Mouse (Mus musculus): Measurements from ENCODE around the gene Ptafr.
A peak's percentile ranks its signal among the peaks of the same experiment; 100 is the strongest.
"Not testable (repeated sequence)": the region's sequence is repeated elsewhere in the genome, so short reads cannot be mapped to it uniquely, and the experiment has no call there.

Gene Ptafr

DNA sequence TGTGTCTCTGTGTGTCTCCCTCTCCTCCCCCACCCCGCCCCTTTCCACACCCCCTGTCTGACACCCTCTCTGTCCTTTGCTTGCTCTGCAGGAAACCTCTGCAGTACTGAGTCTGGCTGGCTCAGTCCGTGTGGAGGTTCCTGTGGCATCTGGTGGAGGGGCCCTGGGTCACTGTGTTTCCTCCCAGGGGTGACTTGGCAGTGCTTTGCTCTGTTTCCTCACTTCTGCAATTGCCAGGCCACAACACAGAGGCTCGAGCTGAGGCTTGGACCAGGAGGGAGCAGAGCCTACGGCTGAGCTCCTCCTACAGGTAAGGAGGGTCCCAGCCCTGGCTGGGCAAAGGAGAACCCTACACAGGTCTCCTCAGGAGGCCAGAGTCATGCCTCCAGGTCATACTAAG lies at the start of gene Ptafr:
Gene Ptafr (plus strand): TSS at position 103 of the 400 bp plus-strand sequence.
- no peak for DNase-seq (ENCODE audit: low spot score)

DNA sequence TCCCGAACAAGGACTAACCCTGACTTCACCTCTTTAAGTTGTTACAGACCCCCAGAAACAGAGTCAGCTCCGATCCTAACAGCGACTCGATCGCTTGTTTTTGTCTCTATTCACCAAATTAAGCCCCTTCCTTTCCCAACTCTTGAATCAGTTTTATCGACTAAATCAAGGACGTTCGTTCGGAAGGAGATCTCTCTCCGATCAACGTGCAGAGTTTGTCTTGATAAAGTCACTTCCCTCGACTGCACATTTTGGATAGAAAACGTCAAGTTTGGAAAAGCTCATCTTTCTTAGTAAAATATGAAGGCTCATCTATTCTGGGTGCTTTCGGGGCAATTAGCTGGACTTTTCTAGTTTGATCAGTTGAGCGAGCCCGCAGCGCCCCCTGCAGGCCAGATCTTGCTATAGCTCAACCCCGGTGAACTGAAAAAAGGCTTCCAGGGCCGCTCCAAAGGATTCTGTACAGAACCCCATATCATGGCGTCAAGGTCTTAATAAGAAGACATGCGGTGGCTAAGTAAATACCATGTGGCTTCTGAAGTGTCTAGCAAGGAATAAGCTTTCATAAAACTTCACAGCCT lies 49.2 kb upstream of the Ptafr start:
- peak; percentile 91 for DNase-seq (ENCODE audit: low spot score)

DNA sequence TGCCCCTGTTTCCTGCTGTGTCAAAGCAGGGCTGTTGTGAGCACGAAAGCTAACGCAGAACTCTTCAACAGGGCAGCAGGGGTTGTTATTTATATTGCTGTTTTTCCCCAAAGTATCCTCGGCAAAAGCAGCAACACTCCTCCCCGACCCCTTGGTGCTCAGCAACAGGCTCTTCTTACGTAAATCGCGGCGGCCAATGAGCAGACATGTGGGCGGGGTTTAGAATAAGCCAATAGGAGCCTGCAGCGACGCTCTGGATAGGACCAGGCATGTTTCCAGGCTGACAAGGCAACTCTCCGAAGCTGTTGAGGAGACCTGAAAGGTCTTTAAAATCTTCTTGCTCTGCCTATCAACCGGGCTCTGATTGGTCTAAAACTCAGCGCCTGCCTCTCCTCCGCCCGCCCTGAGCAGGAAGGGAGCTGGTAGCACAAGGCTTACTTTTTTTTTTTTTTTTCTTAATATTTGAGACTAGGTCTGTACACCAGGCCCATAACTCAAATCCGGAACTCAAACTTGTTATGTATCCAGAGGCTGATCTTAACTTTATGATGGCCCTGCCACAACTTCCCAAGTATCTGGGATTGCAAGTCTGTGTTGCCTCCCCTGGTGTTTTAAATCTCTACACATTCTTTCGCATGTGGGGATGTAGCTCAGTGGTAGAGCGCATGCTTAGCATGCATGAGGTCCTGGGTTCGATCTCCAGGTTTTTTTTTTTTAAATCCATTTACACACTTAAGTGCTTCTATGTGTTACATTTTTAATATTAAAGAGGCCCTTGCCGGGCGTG lies 48.3 kb upstream of the Ptafr start:
- peak; percentile 86 for DNase-seq (ENCODE audit: low spot score)

DNA sequence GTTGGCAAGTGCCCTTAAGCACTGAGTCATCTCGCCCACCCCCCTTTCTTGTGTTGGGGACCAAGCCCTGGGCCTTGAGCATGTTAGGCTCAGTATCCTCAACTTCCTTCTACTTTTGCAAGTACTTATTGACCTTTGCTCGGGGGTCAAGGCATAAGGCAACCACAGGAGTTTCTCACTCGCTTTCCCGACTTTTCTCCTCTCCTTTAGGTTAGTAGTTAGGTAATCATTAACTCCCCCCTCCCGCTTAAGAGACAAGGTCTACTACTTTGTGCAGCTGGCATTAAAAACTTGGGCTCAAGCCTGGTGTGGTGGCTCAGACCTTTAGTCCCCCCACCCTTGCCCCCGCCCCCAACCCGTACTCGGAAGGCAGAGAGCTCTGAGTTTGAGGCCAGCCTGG lies 45.8 kb upstream of the Ptafr start:
- DNase-seq (ENCODE audit: low spot score) = no peak

DNA sequence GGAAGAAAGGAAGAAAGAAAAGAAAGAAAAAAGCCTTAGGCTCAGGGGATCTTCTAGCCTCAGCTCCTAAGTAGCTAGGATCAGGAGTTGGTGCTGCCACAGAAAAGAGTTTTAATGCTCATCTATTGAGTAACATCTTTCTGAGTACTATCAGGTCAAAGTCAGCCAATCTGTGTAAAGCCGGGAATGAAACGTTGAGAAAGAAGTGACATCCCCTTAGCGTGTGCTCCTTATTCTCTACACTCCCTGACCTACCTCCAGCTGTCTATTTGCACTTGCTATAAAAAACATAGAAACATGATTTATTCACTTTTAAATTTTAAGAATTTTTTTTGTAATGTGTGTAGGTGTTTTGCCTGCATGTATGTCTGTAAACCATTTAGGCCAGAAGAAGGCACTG lies 44.7 kb upstream of the Ptafr start:
- DNase-seq (ENCODE audit: low spot score) = no peak

DNA sequence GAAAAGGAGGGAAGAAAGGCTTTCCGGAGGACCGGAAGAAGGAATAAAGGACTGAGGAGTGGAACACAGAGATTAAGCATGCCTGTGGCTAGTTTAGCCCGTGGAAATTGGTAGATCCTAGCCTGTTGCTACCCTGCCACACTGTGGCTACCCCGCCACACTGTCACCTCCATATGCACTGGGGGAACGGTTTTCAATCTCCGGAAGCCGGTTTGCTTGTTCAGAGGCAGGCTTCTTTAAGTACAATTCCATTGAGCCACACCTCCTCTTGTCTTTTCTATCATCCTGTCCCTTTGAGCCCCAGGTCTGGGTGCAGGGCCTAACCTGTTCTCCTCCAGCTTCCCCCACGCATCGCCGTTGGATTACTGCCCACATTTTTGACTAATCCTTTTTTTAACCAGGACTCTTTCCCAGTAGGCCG lies 39.5 kb upstream of the Ptafr start:
- peak; percentile 82 for DNase-seq (ENCODE audit: low spot score)

DNA sequence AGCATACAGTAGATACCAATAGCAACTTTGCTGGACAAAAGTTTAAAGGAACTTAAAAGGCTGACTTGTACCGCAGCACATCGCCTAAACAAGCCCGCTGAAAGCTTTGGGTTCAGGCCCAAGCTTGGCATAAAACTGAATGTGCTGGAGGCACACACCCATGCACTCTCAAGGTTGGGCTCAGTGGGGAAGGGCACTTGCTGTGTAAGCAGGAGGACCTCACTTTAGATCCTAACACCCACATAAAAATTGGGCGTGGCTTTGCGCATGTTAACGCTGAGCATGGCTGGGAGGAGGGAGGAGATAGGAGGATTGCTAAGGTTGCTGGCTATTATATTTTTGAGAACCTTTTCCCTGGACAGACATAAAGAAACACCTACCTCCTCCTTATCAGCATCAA lies 39.1 kb upstream of the Ptafr start:
- no peak for DNase-seq (ENCODE audit: low spot score)

DNA sequence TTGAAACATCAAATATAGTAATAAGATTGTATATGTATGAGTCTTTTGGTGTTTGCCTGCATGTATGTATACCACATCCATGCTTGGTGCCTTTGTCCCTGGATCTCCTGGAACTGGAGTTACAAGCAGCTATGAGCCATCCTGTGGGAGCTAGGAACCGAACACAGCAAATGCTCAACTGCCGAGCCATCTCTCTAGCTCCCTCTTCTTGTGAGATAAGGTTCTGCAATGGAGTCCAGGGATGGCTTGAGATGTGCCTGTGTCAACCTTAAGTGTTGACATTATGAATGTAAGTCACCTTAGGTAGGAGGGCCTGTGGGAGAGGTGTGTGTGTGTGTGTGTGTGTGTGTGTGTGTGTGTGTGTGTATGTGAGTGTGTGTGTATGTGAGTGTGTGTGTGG lies 37.2 kb upstream of the Ptafr start:
- no peak for DNase-seq (ENCODE audit: low spot score)

DNA sequence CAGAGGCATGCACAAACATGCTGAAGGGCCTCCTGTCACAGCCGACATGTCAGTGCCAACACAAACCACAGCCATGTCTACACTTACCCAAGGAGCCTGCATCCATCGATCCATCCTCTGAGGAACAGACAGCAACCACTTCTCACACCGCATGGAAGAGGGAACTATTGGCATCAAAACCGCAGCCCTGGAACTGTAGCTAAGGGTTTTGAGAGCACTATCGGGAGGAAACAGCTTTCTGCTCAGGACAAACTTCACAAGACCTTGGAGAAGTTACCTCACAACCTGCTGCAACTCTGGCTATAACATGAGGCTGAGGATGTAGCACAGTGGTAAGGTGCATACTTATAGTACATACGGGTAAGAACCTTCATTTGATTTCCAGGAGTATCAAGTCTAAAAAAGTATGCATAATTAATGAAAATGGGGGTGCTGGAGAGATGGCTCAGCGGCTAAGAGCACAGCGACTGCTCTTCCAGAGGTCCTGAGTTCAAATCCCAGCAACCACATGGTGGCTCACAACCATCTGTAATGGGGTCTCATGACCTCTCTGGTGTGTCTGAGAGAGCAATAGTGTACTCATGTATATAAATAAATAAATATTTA lies 35.8 kb upstream of the Ptafr start:
- no peak for DNase-seq (ENCODE audit: low spot score)

DNA sequence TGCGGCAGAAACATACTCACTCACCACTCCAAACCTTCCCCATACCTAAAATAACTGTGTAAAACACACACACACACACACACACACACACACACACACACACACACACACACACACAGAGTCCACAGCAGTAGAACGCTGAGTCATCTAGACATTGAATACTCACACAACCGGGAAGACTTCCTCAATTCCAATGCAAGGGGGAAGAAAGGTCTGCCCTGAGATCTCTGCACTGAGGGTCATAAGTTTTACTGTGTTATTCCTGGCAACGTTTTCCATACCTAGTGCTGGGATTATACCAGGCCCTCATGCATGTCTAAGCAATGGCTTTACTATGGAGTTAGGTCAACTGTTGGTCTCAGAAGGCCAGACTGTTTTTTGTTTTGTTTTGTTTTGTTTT lies 34.5 kb upstream of the Ptafr start:
- DNase-seq (ENCODE audit: low spot score) = no peak

DNA sequence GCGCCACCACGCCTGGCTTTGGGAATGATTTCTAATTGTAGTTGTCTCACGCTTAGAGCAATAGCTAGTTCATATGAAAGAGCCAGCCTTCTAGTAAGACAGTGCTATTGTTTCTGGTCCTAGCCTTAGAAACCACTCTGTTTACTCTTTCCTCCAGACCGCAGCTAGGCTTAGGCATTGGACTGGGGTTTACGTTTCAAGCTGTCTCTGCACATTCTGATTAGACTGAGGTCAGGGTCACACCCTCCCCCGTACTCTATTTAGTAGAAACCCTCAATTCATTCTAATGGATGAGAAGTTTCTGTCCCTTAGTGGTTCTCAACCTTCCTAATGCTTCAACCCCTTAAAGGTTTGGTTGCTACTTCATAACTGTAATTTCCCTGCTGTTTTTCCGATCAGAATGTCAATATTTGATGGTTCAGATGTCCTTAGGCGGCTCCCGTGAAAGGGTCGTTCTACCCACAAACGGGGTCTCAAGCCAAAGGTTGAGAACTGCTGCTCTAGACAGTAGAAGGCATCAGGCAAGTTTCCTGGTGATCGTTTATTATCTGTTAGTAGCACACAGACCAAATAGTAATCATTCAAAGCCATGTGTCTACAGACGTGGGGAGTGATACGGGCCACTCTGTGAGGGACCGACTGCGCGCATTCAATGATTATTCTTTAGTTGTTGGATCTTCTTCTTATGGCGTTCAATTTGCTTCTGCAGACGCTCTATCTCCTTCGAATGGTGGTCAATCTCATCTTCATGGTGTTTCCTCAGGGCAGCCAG lies 33.6 kb upstream of the Ptafr start:
- no peak for DNase-seq (ENCODE audit: low spot score)

DNA sequence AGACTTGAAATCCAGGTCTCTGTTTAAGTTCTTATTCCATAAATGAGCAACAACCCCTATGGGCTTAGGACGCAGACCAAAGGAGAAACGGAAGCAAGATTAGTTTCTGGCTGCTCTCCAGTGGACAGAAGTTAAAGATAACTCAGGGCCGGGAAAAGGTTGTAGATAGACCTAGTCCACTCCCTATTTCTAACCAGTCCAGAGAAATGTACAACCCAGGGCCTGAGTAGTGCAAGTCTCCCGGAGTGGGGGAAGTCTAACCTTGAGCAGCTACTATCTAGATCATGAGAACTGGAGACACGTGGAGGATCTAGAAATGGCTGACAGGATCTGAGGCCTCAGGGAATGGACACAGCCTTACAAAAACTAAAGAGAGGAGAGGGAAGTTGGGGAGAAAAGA lies 31.4 kb upstream of the Ptafr start:
- no peak for DNase-seq (ENCODE audit: low spot score)

DNA sequence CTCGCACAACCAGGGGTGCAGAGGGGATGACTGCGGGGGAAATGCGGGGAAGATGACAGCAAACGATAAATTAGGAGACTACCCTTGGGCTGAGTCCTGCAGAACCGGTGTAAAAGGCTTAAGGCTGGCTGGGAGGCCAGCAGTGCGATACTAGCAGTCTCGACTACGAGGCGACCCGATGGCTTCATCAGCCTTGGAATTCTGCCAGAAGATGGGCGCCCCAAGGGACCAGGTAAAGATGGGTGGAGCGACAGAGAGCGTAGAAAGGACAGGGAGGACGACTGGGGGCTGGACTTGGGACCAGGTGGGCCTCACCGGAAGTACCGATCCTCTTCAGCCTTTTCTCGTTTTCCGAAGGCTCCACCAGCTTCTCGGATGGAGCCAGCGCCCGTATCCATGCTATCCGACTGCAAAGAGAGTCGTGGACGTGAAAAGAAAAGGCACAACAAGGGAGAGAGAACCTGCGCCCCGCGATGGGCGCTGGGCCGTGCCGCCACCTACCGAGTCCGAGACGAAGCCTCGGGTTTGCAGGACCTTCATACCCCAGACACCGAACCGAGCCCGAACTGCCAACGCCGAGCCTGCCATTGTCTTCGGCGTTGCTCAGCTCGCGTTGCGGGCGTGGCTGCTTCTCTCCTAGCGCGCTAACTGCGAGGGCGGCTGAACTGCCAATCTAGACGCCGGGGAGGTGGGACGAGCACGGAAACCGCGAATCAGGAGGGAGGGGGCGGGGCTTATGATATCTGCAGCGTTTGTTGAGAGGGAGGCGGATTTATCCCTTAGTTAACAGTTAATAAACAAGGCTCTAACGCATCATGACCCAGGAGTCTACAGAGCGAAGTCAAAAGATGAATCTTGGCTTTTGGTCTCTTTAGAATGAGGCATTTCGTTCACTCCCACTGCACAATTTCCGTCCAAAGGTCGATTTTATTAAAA lies 30.6 kb upstream of the Ptafr start, which contains the start of gene Atpif1:
Gene Atpif1 (minus strand): TSS at position 679 of the 936 bp plus-strand sequence.
- peak; percentile 94 for DNase-seq (ENCODE audit: low spot score)

DNA sequence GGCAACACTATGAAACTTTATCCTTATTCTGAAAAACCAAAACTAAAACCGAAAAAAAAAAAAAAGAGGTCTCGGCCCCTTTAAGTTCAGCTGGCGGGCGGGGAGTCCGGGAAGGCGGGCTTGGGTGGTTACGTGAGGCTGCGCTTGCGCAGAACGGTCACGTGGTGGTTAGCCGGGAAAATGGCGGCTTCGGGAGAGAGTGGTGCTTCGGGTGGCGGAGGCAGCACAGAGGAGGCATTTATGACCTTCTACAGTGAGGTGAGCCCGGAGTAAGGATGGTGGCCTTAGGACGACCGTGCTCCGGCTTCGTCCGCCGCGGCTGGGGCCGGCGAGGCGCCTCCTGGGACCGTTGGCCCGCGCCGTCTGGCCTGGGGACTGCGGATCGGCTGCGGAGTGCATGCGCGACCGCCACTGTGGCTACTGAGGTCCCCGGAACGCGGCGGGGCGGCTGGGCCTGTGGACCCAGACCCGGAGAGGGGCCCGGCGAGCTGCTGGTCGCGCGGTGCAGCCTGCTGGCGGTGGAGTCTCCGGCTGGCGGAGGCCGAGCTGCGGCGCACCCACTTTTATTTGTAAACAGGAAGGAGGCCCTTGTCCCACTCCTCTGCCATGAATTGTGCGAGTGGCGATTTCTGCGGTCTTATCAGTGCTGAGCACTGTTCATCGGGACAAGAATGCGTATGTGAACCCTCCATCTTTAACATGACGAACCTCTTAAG lies 28.3 kb upstream of the Ptafr start, which contains the start of gene Dnajc8:
Gene Dnajc8 (plus strand): TSS at position 145 of the 716 bp plus-strand sequence.
- peak; percentile 98 for DNase-seq (ENCODE audit: low spot score)

DNA sequence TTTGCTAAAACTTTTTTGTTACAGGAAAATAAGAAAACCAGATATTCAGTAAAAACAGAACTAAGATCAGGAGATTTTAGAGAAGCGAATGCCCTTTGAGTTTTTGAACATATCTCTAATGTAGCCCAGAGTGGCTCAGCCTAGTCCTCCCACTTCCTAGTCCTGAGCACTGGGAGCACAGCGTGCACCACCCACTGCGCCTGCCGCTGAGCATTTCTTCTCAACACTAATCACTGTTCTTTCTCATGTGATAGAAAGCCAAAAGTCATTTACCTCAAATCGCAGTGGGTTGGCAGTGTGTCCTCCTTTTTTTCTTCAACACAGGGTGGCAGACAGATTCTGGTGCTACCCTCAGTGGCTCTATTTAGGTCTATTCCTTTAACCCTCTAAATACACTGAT lies 24.4 kb upstream of the Ptafr start:
- no peak for DNase-seq (ENCODE audit: low spot score)

DNA sequence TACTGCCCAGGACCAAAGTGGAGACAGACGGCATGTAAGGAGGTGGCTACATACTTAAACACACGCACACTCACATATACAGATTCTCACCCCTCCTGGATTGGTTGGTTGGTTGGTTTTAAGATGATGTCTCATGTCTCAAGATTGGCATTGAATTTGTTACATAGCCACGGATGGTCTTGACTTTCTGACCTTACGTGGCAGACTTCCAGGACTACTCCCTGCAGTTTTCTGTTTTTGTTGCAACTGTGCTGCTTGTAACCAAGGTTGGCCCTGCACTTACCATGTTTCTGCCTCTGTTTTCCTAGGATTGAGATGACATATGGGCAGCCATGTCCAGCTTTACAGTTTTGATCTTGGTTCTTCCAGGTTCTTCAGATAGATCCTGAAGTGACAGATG lies 22.5 kb upstream of the Ptafr start:
- no peak for DNase-seq (ENCODE audit: low spot score)

DNA sequence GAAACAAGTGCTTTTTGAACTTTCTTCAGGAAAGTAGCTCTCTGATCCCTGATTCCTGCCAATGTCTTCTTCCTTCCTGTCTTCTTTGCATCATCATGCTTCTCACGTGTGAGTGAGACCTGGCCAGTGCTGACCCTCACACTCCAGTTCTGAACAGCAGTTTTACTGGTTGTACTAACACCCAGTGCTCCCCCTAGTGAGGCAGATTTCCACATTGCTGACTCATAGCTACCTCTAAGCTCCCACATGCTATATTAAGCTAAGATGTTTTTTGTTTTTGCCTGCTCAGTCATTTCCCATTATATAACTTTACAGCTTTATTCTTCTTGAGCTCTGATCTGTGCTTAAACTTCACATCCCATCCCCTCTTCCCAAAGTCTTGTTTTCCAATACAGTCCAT lies 21.1 kb upstream of the Ptafr start:
- no peak for DNase-seq (ENCODE audit: low spot score)

DNA sequence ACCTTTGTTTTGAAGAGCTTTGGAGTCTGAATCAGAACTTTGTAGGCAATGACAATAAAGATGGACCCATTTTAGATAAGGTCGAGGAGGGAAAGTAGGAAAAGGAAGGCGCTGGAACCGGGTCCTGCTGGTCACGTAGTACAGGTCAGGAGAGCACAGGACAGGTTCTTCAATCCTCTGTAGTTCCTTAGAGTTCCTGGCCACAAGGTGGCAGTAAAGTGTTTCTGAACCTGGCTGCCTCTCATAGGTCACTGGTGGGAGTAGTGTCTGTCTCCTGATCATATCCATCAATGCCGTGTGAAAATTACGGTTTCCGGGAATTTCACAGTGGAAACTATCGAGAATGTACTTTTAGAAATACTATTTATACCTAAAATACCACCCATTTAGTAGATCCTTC lies 18.0 kb upstream of the Ptafr start:
- DNase-seq (ENCODE audit: low spot score) = peak; percentile 74

DNA sequence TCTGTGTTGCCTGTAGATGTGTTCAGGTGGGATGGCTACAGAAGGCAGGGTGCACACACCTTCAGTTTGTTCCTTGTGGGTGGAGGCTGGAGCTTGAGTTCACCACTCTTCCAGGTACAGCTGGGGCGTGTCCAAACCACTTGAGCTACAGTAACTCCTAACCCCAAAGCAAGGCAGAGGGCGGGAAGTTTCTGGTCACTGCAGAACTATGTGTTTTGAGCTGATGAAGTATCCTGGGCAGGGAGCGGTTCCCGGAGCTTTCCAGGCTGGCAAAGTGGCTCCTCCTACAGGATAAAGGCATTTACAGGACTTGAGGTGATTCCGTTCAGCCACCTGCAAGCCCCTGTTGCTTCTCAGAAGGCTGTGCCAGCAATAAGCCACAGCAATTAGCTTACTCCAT lies 9.6 kb upstream of the Ptafr start:
- no peak for DNase-seq (ENCODE audit: low spot score)

DNA sequence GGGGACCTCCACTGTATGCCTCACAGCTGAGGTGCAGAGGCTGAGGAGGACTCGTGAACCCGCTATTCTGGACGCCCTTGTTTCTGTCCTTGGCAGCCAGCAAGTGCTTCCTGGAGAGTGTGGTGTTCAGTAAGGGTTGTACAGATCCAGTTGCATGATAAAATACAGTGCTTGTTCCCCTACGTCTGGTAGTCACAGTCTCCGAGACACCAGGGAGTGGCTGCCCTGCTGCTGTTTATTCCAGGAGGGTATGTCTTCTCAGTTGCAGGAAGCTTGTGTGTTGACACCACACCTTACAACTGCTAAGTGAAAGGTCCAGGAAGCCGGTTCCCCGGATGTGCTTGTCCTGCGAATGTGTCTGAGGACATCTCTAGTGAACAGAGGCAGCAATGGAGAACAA lies 9.2 kb upstream of the Ptafr start:
- DNase-seq (ENCODE audit: low spot score) = no peak

DNA sequence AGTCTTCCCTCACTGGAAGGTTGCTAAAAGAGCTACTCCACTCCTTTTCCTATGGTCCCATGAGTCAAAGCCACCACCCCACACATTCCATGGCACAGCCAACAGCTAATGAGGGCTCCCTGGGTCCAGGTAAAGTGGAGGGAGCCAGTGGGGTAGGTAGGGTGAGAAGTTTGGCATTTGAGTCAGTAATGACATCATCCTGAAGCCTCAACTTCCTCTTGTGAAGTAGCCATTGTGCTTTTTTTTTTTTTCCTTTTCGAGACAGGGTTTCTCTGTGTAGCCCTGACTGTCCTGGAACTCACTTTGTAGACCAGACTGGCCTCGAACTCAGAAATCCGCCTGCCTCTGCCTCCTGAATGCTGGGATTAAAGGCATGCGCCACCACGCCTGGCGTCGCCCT lies 8.3 kb upstream of the Ptafr start:
- not testable (repeated sequence) for DNase-seq (ENCODE audit: low spot score)
